Mouse (Mus musculus): Measurements from ENCODE around the gene Slc25a25. TPM values are rescaled to one million over a fixed set of nuclear protein-coding genes. Genes with fewer than 3 reads are reported as not detected.
"Not testable (repeated sequence)": the region's sequence is repeated elsewhere in the genome, so short reads cannot be mapped to it uniquely, and the experiment has no call there.

Slc25a25 gene
- total RNA-seq, 1 experiment, result 22.1 TPM

- peak; percentile 43 for DNase-seq (ENCODE audit: low read depth, low spot score)
Observed at GRCm38 (mm10) chr2:32483179-32483875, 32.1 kb upstream of the Slc25a25 start.

GRCm38 (mm10) chr2:32482351-32482750 is 31.1 kb upstream of the Slc25a25 start:
- in situ Hi-C loops (cut with MboI; ENCODE audit: low sequenced_read_pairs in 2 of 2, unreplicated experiment in 2 of 2), result no loop called here
- TF ChIP-seq ZNF384 (IDR thresholded peaks at IDR 0.05; ENCODE audit: low read depth, low read length) (no peak), MAFK (IDR thresholded peaks at IDR 0.05; ENCODE audit: insufficient read depth, low read depth, low read length) (no peak), ZC3H11A (IDR thresholded peaks at IDR 0.05; ENCODE audit: borderline replicate concordance, low read depth, low read length) (no peak), HCFC1 (IDR thresholded peaks at IDR 0.05; ENCODE audit: borderline replicate concordance, insufficient read depth, low read length) (no peak), CHD2 (IDR thresholded peaks at IDR 0.05; ENCODE audit: low read depth, low read length) (no peak)
- no peak for DNase-seq (ENCODE audit: low read depth, low spot score)
- Histone ChIP-seq H3K4me3 (ENCODE audit: insufficient read depth in 1 of 2, low read depth in 1 of 2, low read length in 2 of 2, poor library complexity in 1 of 2, severe bottlenecking in 1 of 2) (no peak overlapping the region), H3K9ac (ENCODE audit: insufficient read depth, low read depth, low read length, poor library complexity, severe bottlenecking) (no peak overlapping the region), H3K9me3 (ENCODE audit: control insufficient read depth, insufficient read depth, low read depth, low read length) (peaks cover 5% of the 10 kb centered on the region), H3K36me3 (ENCODE audit: control insufficient read depth, insufficient read depth, low read length, poor library complexity, severe bottlenecking) (no peaks in the 10 kb centered on the region), H3K4me1 (ENCODE audit: control insufficient read depth in 2 of 2, insufficient read depth in 2 of 2, low read length in 2 of 2, poor library complexity in 1 of 2) (0 out of 4 replicates have a peak, but pooled peaks cover 0 to 4% of the 10 kb centered on the region in 2 experiments), H3K27ac (ENCODE audit: insufficient read depth, low read depth, low read length, poor library complexity, severe bottlenecking) (no peak overlapping the region)

More at GRCm38 (mm10) chr2:32483179-32483875, 32.1 kb upstream of the Slc25a25 start:
- TF ChIP-seq MAFK (IDR thresholded peaks at IDR 0.05; ENCODE audit: insufficient read depth, low read depth, low read length) (no peak), ZNF384 (IDR thresholded peaks at IDR 0.05; ENCODE audit: low read depth, low read length) (0 out of 2 replicates have a peak, but pooled peaks have one; percentile 53)
- Histone ChIP-seq H3K9me3 (ENCODE audit: control insufficient read depth, insufficient read depth, low read depth, low read length) (peaks cover 2% of the 10 kb centered on the region), H3K27ac (ENCODE audit: insufficient read depth, low read depth, low read length, poor library complexity, severe bottlenecking) (no peak overlapping the region), H3K9ac (ENCODE audit: insufficient read depth, low read depth, low read length, poor library complexity, severe bottlenecking) (no peak overlapping the region), H3K36me3 (ENCODE audit: control insufficient read depth, insufficient read depth, low read length, poor library complexity, severe bottlenecking) (no peaks in the 10 kb centered on the region), H3K4me3 (ENCODE audit: insufficient read depth in 1 of 2, low read depth in 1 of 2, low read length in 2 of 2, poor library complexity in 1 of 2, severe bottlenecking in 1 of 2) (no peak overlapping the region), H3K4me1 (ENCODE audit: control insufficient read depth in 2 of 2, insufficient read depth in 2 of 2, low read length in 2 of 2, poor library complexity in 1 of 2) (0 out of 4 replicates have a peak, but pooled peaks cover 0 to 4% of the 10 kb centered on the region in 2 experiments)
- in situ Hi-C loops (cut with MboI; ENCODE audit: low sequenced_read_pairs in 2 of 2, unreplicated experiment in 2 of 2), result no loop called here

- DNase-seq (ENCODE audit: low read depth, low spot score); H3K36me3 ChIP-seq (ENCODE audit: control insufficient read depth, insufficient read depth, low read length, poor library complexity, severe bottlenecking); H3K4me3 ChIP-seq (ENCODE audit: insufficient read depth in 1 of 2, low read depth in 1 of 2, low read length in 2 of 2, poor library complexity in 1 of 2, severe bottlenecking in 1 of 2); in situ Hi-C loops (cut with MboI; ENCODE audit: low sequenced_read_pairs in 2 of 2, unreplicated experiment in 2 of 2); H3K9ac ChIP-seq (ENCODE audit: insufficient read depth, low read depth, low read length, poor library complexity, severe bottlenecking); H3K27ac ChIP-seq (ENCODE audit: insufficient read depth, low read depth, low read length, poor library complexity, severe bottlenecking); H3K4me1 ChIP-seq (ENCODE audit: control insufficient read depth in 2 of 2, insufficient read depth in 2 of 2, low read length in 2 of 2, poor library complexity in 1 of 2): not testable (repeated sequence)
- H3K9me3 ChIP-seq (ENCODE audit: control insufficient read depth, insufficient read depth, low read depth, low read length), result peaks cover 14% of the 10 kb centered on the region
Observed at GRCm38 (mm10) chr2:32475361-32475760, 24.1 kb upstream of the Slc25a25 start.

- in situ Hi-C loops (cut with MboI; ENCODE audit: low sequenced_read_pairs in 2 of 2, unreplicated experiment in 2 of 2), result no loop called here
- H3K9ac ChIP-seq (ENCODE audit: insufficient read depth, low read depth, low read length, poor library complexity, severe bottlenecking), result no peak overlapping the region
- no peak overlapping the region for H3K4me3 ChIP-seq (ENCODE audit: insufficient read depth in 1 of 2, low read depth in 1 of 2, low read length in 2 of 2, poor library complexity in 1 of 2, severe bottlenecking in 1 of 2)
- TF ChIP-seq MAFK (IDR thresholded peaks at IDR 0.05; ENCODE audit: insufficient read depth, low read depth, low read length) (no peak), ZC3H11A (IDR thresholded peaks at IDR 0.05; ENCODE audit: borderline replicate concordance, low read depth, low read length) (no peak), ZNF384 (IDR thresholded peaks at IDR 0.05; ENCODE audit: low read depth, low read length) (no peak), CHD2 (IDR thresholded peaks at IDR 0.05; ENCODE audit: low read depth, low read length) (no peak), HCFC1 (IDR thresholded peaks at IDR 0.05; ENCODE audit: borderline replicate concordance, insufficient read depth, low read length) (no peak)
- DNase-seq (ENCODE audit: low read depth, low spot score), result no peak
- no peak overlapping the region for H3K27ac ChIP-seq (ENCODE audit: insufficient read depth, low read depth, low read length, poor library complexity, severe bottlenecking)
- H3K9me3 ChIP-seq (ENCODE audit: control insufficient read depth, insufficient read depth, low read depth, low read length), result peaks cover 10% of the 10 kb centered on the region
- no peaks in the 10 kb centered on the region for H3K36me3 ChIP-seq (ENCODE audit: control insufficient read depth, insufficient read depth, low read length, poor library complexity, severe bottlenecking)
- H3K4me1 ChIP-seq (ENCODE audit: control insufficient read depth in 2 of 2, insufficient read depth in 2 of 2, low read length in 2 of 2, poor library complexity in 1 of 2), result no peaks in the 10 kb centered on the region
Observed at GRCm38 (mm10) chr2:32471681-32472061, 20.4 kb upstream of the Slc25a25 start.

Measured in ES-E14 (cell line).